8 mouse cellular contexts compared by ENCODE assay signal in the genomic region with DNA sequence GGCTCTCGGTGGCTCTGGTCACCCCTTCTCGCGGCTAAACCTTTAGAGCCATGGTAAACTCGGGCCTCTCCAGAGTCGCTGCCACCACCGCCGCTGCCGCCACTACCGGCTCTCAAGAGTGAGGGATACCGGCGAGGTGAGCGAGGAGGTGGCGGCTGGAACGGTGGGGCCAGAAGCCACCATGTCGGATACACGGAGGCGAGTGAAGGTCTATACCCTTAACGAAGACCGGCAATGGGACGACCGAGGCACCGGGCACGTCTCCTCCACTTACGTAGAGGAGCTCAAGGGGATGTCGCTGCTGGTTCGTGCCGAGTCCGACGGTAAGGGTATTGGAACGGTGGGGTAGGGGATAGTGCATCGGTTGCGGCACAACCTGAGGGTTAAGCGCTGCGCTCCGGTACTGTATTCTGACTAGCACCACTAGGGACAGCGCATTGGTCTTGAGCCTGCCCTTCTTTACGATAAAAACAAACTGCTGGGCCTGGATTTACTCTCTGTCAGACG. TPM values are rescaled to one million over a fixed set of nuclear protein-coding genes. Genes with fewer than 3 reads are reported as not detected.
DNase-seq lines count a peak whose midpoint lies in the region; ATAC-seq and TF ChIP-seq lines count a peak whose summit lies in the region.

No protein-coding gene starts in this region.

- peak; percentile 43 for DNase-seq in adrenal gland, adult 8-10 months
- peak; percentile 43 to 44 for DNase-seq in heart, adult 9 months (ENCODE audit: low spot score in 2 of 2)
- DNase-seq in kidney, adult 9 months = peak; percentile 67
- DNase-seq in liver, embryonic 13.5 days = peak; percentile 65
- peak; percentile 83 for DNase-seq in naive thymus-derived CD4-positive, alpha-beta T cell, adult 2 months (ENCODE audit: low read depth)

- WGBS in embryonic facial prominence, embryonic 12.5 days = under 1% methylated on average over 38 of the region's 38 CpGs
- 0% methylated on average over 38 of the region's 38 CpGs for WGBS in liver, embryonic 13.5 days (ENCODE audit: insufficient replicate concordance)
- under 1% methylated on average over 38 of the region's 38 CpGs for WGBS in stomach, embryonic 15.5 days

- H3K36me3 ChIP-seq in C2C12 (ENCODE audit: control insufficient read depth, insufficient read depth) = peaks cover 22% of the 10 kb centered on the region
- no peaks in the 10 kb centered on the region for H3K36me3 ChIP-seq in embryonic facial prominence, embryonic 12.5 days
- peaks cover 2% of the 10 kb centered on the region; the same call in 1 of the 2 replicates for H3K36me3 ChIP-seq in liver, embryonic 13.5 days
- H3K36me3 ChIP-seq in stomach, embryonic 15.5 days = no peaks in the 10 kb centered on the region

- H3K79me2 ChIP-seq in C2C12 (ENCODE audit: control insufficient read depth, insufficient read depth) = peaks cover 83% of the 10 kb centered on the region

- no peaks in the 10 kb centered on the region for H3K9me3 ChIP-seq in embryonic facial prominence, embryonic 12.5 days
- no peaks in the 10 kb centered on the region for H3K9me3 ChIP-seq in liver, embryonic 13.5 days (replicated peaks)
- H3K9me3 ChIP-seq in stomach, embryonic 15.5 days = no peaks in the 10 kb centered on the region

- H3K9ac ChIP-seq in embryonic facial prominence, embryonic 12.5 days = peak overlapping the region; percentile 96
- peak overlapping the region; percentile 97 for H3K9ac ChIP-seq in liver, embryonic 13.5 days
- peak overlapping the region; percentile 99 for H3K9ac ChIP-seq in stomach, embryonic 15.5 days

- peak overlapping the region; percentile 74 for H3K4me2 ChIP-seq in embryonic facial prominence, embryonic 12.5 days (replicated peaks)
- peak overlapping the region; percentile 96 for H3K4me2 ChIP-seq in liver, embryonic 13.5 days
- peak overlapping the region; percentile 63 for H3K4me2 ChIP-seq in stomach, embryonic 15.5 days

- no peaks in the 10 kb centered on the region for H3K27me3 ChIP-seq in C2C12 (ENCODE audit: control insufficient read depth, insufficient read depth, insufficient read length)
- H3K27me3 ChIP-seq in embryonic facial prominence, embryonic 12.5 days = no peaks in the 10 kb centered on the region
- no peaks in the 10 kb centered on the region for H3K27me3 ChIP-seq in liver, embryonic 13.5 days
- H3K27me3 ChIP-seq in stomach, embryonic 15.5 days (replicated peaks) = no peaks in the 10 kb centered on the region

- peak overlapping the region; percentile 94 for H3ac ChIP-seq in C2C12 (ENCODE audit: control insufficient read depth, insufficient read length, low read depth)

- H3K4me3 ChIP-seq in C2C12 (ENCODE audit: insufficient read depth, poor library complexity, severe bottlenecking) = peak overlapping the region; percentile 96
- H3K4me3 ChIP-seq in embryonic facial prominence, embryonic 12.5 days = peak overlapping the region; percentile 92
- peak overlapping the region; percentile 84 for H3K4me3 ChIP-seq in liver, embryonic 13.5 days (replicated peaks)
- peak overlapping the region; percentile 95 for H3K4me3 ChIP-seq in stomach, embryonic 15.5 days (replicated peaks)

- no peak for TF ChIP-seq CTCF in C2C12 (IDR thresholded peaks at IDR 0.05; ENCODE audit: control insufficient read depth, insufficient read depth, insufficient read length)

- H3K27ac ChIP-seq in embryonic facial prominence, embryonic 12.5 days = peak overlapping the region; percentile 97
- H3K27ac ChIP-seq in liver, embryonic 13.5 days = peak overlapping the region; percentile 97
- peak overlapping the region; percentile 93 for H3K27ac ChIP-seq in stomach, embryonic 15.5 days

- peaks cover 53% of the 10 kb centered on the region for H3K79me3 ChIP-seq in C2C12 (ENCODE audit: low read depth)

- ATAC-seq in embryonic facial prominence, embryonic 12.5 days (ENCODE audit: insufficient number of reproducible peaks, insufficient read depth, low FRiP score, low TSS enrichment) = peak; percentile 58
- ATAC-seq in liver, embryonic 13.5 days (ENCODE audit: low read depth) = peak; percentile 71
- ATAC-seq in stomach, embryonic 15.5 days (ENCODE audit: insufficient read depth, low FRiP score, low read depth) = peak; percentile 65

- H3K4me1 ChIP-seq in embryonic facial prominence, embryonic 12.5 days = 0 out of 2 replicates have a peak, but pooled peaks cover 7% of the 10 kb centered on the region
- peaks cover 16% of the 10 kb centered on the region for H3K4me1 ChIP-seq in liver, embryonic 13.5 days (replicated peaks)
- peaks cover 6% of the 10 kb centered on the region for H3K4me1 ChIP-seq in stomach, embryonic 15.5 days

TF ChIP-seq in C2C12, 6 proteins besides CTCF, POLR2A, EP300 and RAD21:
- TF ChIP-seq MAX (IDR thresholded peaks at IDR 0.05) (no peak), USF1 (IDR thresholded peaks at IDR 0.05; ENCODE audit: low read depth) (no peak), FOSL1 (IDR thresholded peaks at IDR 0.05; ENCODE audit: insufficient read depth, low read length, poor library complexity, severe bottlenecking) (no peak)
TF ChIP-seq in C2C12: peak in this region for 0.

RNA-seq across cellular contexts. Expression of gene Ppp4r3b, which starts 0.5 kb away (rescaled TPM):
- 6.6 TPM for polyA plus RNA-seq in C2C12 (2012; fragmentation: generic; extraction: Trizol)
- 100 to 1,000 TPM in 1 of 4 experiments, 10 to 100 TPM in 3; 77.0 to 101 (median 87.0) TPM for total RNA-seq in adrenal gland, adult 8-10 months (2022)
- 100 and 112 TPM in 2 replicates for polyA plus RNA-seq in embryonic facial prominence, embryonic 12.5 days (2016; fragmentation: Nextera tagmentation; extraction: Ambion mirVana)
- polyA plus RNA-seq in liver, embryonic 13.5 days (2015; fragmentation: Nextera tagmentation; extraction: Ambion mirVana) = 48.7 and 67.6 TPM in 2 replicates
- polyA plus RNA-seq in stomach, embryonic 15.5 days (2015; fragmentation: Nextera tagmentation; extraction: Ambion mirVana) = 83.6 and 86.2 TPM in 2 replicates

RNA-seq across cellular contexts. Expression of gene Pnpt1, which starts 42.6 kb away (rescaled TPM):
- polyA plus RNA-seq in C2C12 (2012; fragmentation: generic; extraction: Trizol) = 7.0 TPM
- 10 to 100 TPM; 37.0 to 49.0 (median 43.5) TPM for total RNA-seq in adrenal gland, adult 8-10 months (2022)
- polyA plus RNA-seq in embryonic facial prominence, embryonic 12.5 days (2016; fragmentation: Nextera tagmentation; extraction: Ambion mirVana) = 42.8 and 44.3 TPM in 2 replicates
- 38.4 and 47.5 TPM in 2 replicates for polyA plus RNA-seq in liver, embryonic 13.5 days (2015; fragmentation: Nextera tagmentation; extraction: Ambion mirVana)
- 37.2 and 41.6 TPM in 2 replicates for polyA plus RNA-seq in stomach, embryonic 15.5 days (2015; fragmentation: Nextera tagmentation; extraction: Ambion mirVana)

Comparison
In these comparisons a context has a peak if more than half of its experiments do, and no peak if none do; other contexts are left out.
1. Peak in every context shown above with its lines: DNase-seq, ATAC-seq, H3K4me3 ChIP-seq and H3K27ac ChIP-seq.